Mouse (Mus musculus) urinary bladder, postnatal 4 days (tissue): ENCODE data around the gene Tmem235.
"Not testable (repeated sequence)": the region's sequence is repeated elsewhere in the genome, so short reads cannot be mapped to it uniquely, and the experiment has no call there.

ENCODE experiments used
- DNase-seq, 2 experiments: peaks; one replicate each; pipeline ENCODE4 v3.0.0; 2021 to 2022; ENCODE audit warnings: low spot score in 2 of 2

Gene Tmem235

GRCm38 (mm10) chr11:117860601-117861000, at the start of gene Tmem235:
Gene Tmem235, plus strand, starts transcription at chr11:117860752.
- no peak for DNase-seq

- DNase-seq, result no peak
Observed at GRCm38 (mm10) chr11:117813867-117814266, 46.7 kb upstream of the Tmem235 start.

GRCm38 (mm10) chr11:117814704-117815366, 45.7 kb upstream of the Tmem235 start:
- DNase-seq, result no peak

- not testable (repeated sequence) for DNase-seq
Observed at GRCm38 (mm10) chr11:117815850-117816249, 44.7 kb upstream of the Tmem235 start.

GRCm38 (mm10) chr11:117816389-117816996, 44.1 kb upstream of the Tmem235 start:
- no peak for DNase-seq

GRCm38 (mm10) chr11:117819095-117819494, 41.5 kb upstream of the Tmem235 start:
- DNase-seq, result no peak

GRCm38 (mm10) chr11:117820173-117820572, 40.4 kb upstream of the Tmem235 start:
- no peak for DNase-seq

GRCm38 (mm10) chr11:117821868-117822267, 38.7 kb upstream of the Tmem235 start:
- DNase-seq, result no peak

GRCm38 (mm10) chr11:117822728-117823241, 37.8 kb upstream of the Tmem235 start:
- DNase-seq, result peak in 1 of 2 experiments; percentile 41

GRCm38 (mm10) chr11:117823411-117823810, 37.1 kb upstream of the Tmem235 start:
- DNase-seq, result no peak

- peak; percentile 73 to 83 for DNase-seq
Observed at GRCm38 (mm10) chr11:117824060-117824969, 36.2 kb upstream of the Tmem235 start.

GRCm38 (mm10) chr11:117825333-117826101, 35.0 kb upstream of the Tmem235 start, which contains the start of the genes Afmid and Tk1:
Gene Afmid, plus strand, starts transcription at chr11:117825924.
Gene Tk1, minus strand, starts transcription at chr11:117826092.
- peak; percentile 74 to 79 for DNase-seq

GRCm38 (mm10) chr11:117826164-117826563, 34.4 kb upstream of the Tmem235 start:
- DNase-seq, result no peak

GRCm38 (mm10) chr11:117826916-117827315, 33.6 kb upstream of the Tmem235 start:
- no peak for DNase-seq

GRCm38 (mm10) chr11:117827386-117827785, 33.2 kb upstream of the Tmem235 start:
- DNase-seq, result no peak

- no peak for DNase-seq
Observed at GRCm38 (mm10) chr11:117828149-117828887, 32.2 kb upstream of the Tmem235 start.

GRCm38 (mm10) chr11:117828888-117829604, 31.5 kb upstream of the Tmem235 start:
- peak in 1 of 2 experiments; percentile 47 for DNase-seq

GRCm38 (mm10) chr11:117829671-117830215, 30.8 kb upstream of the Tmem235 start:
- DNase-seq, result no peak

GRCm38 (mm10) chr11:117830401-117830800, 30.2 kb upstream of the Tmem235 start:
- DNase-seq, result no peak
